16 mouse cellular contexts compared by ENCODE assay signal in genomic region chr12:112632084-112632777, GRCm38 (mm10). TPM values are rescaled to one million over a fixed set of nuclear protein-coding genes. Genes with fewer than 3 reads are reported as not detected.
DNase-seq lines count a peak whose midpoint lies in the region; ATAC-seq lines count a peak whose summit lies in the region.
"Had no signal": no experiment of that assay in that cellular context is flagged by ENCODE, and none has a peak within 500 bp of the region (broad histone marks: within the 10 kb centered on the region; RNA-seq: fewer than 3 reads in every experiment).

No protein-coding gene starts in this region.

- H3K36me3 ChIP-seq in intestine, embryonic 14.5 days (ENCODE audit: control insufficient read depth, insufficient read depth, low read length) = no peaks in the 10 kb centered on the region
- H3K36me3 ChIP-seq in intestine, embryonic 15.5 days = no peaks in the 10 kb centered on the region
- peaks cover 20% of the 10 kb centered on the region for H3K36me3 ChIP-seq in megakaryocyte, embryonic 14.5 days (replicated peaks; ENCODE audit: low read length)
- no peaks in the 10 kb centered on the region for H3K36me3 ChIP-seq in liver, embryonic 13.5 days
- H3K36me3 ChIP-seq: midbrain, embryonic 12.5 days had no signal

- no peak overlapping the region for H3K4me2 ChIP-seq in intestine, embryonic 14.5 days (ENCODE audit: low read length)
- H3K4me2 ChIP-seq in intestine, embryonic 15.5 days (replicated peaks) = no peak overlapping the region
- H3K4me2 ChIP-seq in liver, embryonic 13.5 days = peak overlapping the region; percentile 10; the same call in 1 of the 2 replicates
- H3K4me2 ChIP-seq: heart, embryonic 13.5 days; midbrain, embryonic 12.5 days had no signal

- ATAC-seq in intestine, embryonic 14.5 days (replicated peaks; ENCODE audit: low FRiP score, low TSS enrichment, low read depth) = no peak
- no peak for ATAC-seq in intestine, embryonic 15.5 days
- no peak for ATAC-seq in megakaryocyte, adult 5-6 weeks (ENCODE audit: poor library complexity, severe bottlenecking)
- no peak; the same call in 1 of the 2 replicates for ATAC-seq in liver, embryonic 13.5 days (ENCODE audit: low read depth)
- 0 out of 2 replicates have a peak, but pooled peaks have one; percentile 7 for ATAC-seq in monocyte, adult 5-6 weeks (replicated peaks; ENCODE audit: insufficient number of reproducible peaks, low FRiP score, low TSS enrichment, poor library complexity, severe bottlenecking)

- H3K4me1 ChIP-seq in intestine, embryonic 14.5 days (replicated peaks; ENCODE audit: control insufficient read depth, insufficient read depth, low read length) = peaks cover 23% of the 10 kb centered on the region
- peaks cover 21% of the 10 kb centered on the region for H3K4me1 ChIP-seq in intestine, embryonic 15.5 days (replicated peaks)
- peaks cover 65% of the 10 kb centered on the region for H3K4me1 ChIP-seq in megakaryocyte, embryonic 14.5 days
- H3K4me1 ChIP-seq in liver, embryonic 13.5 days (replicated peaks) = peaks cover 61% of the 10 kb centered on the region

- no peak overlapping the region for H3K9ac ChIP-seq in intestine, embryonic 14.5 days (ENCODE audit: low read length)
- no peak overlapping the region for H3K9ac ChIP-seq in intestine, embryonic 15.5 days
- no peak overlapping the region for H3K9ac ChIP-seq in liver, embryonic 13.5 days
- H3K9ac ChIP-seq: heart, embryonic 13.5 days; midbrain, embryonic 12.5 days had no signal

- WGBS in intestine, embryonic 14.5 days = 57% methylated on average over 11 of the region's 11 CpGs
- WGBS in intestine, embryonic 15.5 days = 54% methylated on average over 11 of the region's 11 CpGs
- WGBS in liver, embryonic 13.5 days (ENCODE audit: insufficient replicate concordance) = 56% methylated on average over 11 of the region's 11 CpGs

- H3K4me3 ChIP-seq in intestine, embryonic 14.5 days (ENCODE audit: low read depth, low read length) = no peak overlapping the region
- no peak overlapping the region for H3K4me3 ChIP-seq in intestine, embryonic 15.5 days (replicated peaks)
- peak overlapping the region; percentile 65 for H3K4me3 ChIP-seq in megakaryocyte, embryonic 14.5 days (replicated peaks)
- H3K4me3 ChIP-seq in liver, embryonic 13.5 days (replicated peaks) = no peak overlapping the region
- H3K4me3 ChIP-seq: heart, embryonic 13.5 days; midbrain, embryonic 12.5 days had no signal

- intact Hi-C loops in left cerebral cortex, postnatal 36 days (cut with DNase I) = no loop called here

- no peaks in the 10 kb centered on the region for H3K27me3 ChIP-seq in intestine, embryonic 14.5 days (replicated peaks; ENCODE audit: control insufficient read depth, insufficient read depth, low read length)
- no peaks in the 10 kb centered on the region for H3K27me3 ChIP-seq in intestine, embryonic 15.5 days (replicated peaks)
- H3K27me3 ChIP-seq in megakaryocyte, embryonic 14.5 days (replicated peaks) = peaks cover 39% of the 10 kb centered on the region
- H3K27me3 ChIP-seq in liver, embryonic 13.5 days = no peaks in the 10 kb centered on the region
- H3K27me3 ChIP-seq: heart, embryonic 13.5 days; midbrain, embryonic 12.5 days had no signal

- peak overlapping the region; percentile 77; the same call in 1 of the 2 replicates for H3K27ac ChIP-seq in intestine, embryonic 14.5 days (ENCODE audit: low read depth)
- no peak overlapping the region for H3K27ac ChIP-seq in intestine, embryonic 15.5 days
- peak overlapping the region; percentile 20; the same call in 1 of the 2 replicates for H3K27ac ChIP-seq in liver, embryonic 13.5 days
- H3K27ac ChIP-seq: heart, embryonic 13.5 days; midbrain, embryonic 12.5 days had no signal

- DNase-seq in intestine, embryonic 14.5 days (ENCODE audit: low spot score) = no peak
- no peak for DNase-seq in liver, embryonic 13.5 days
- DNase-seq in left cerebral cortex, postnatal 36 days (ENCODE audit: low spot score in 2 of 2) = no peak
- DNase-seq in thymus, postnatal 0 days (ENCODE audit: low spot score) = no peak
- DNase-seq: adrenal gland, postnatal 10 days; cerebellum, postnatal 14 days; gastrocnemius, postnatal 14 days; heart, postnatal 36 days; kidney, postnatal 14 days; right cerebral cortex, postnatal 14 days had no signal

- no peaks in the 10 kb centered on the region for H3K9me3 ChIP-seq in intestine, embryonic 14.5 days (ENCODE audit: control insufficient read depth, low read length)
- no peaks in the 10 kb centered on the region for H3K9me3 ChIP-seq in intestine, embryonic 15.5 days
- H3K9me3 ChIP-seq in megakaryocyte, embryonic 14.5 days = no peaks in the 10 kb centered on the region
- no peaks in the 10 kb centered on the region for H3K9me3 ChIP-seq in liver, embryonic 13.5 days (replicated peaks)
- H3K9me3 ChIP-seq: heart, embryonic 13.5 days; midbrain, embryonic 12.5 days had no signal

RNA-seq across cellular contexts. Expression of gene Siva1, which starts 12.2 kb away (rescaled TPM):
- polyA plus RNA-seq in intestine, embryonic 14.5 days (2014; fragmentation: Nextera tagmentation; extraction: Ambion mirVana) = 315 and 324 TPM in 2 replicates
- polyA plus RNA-seq in intestine, embryonic 15.5 days (2015; fragmentation: Nextera tagmentation; extraction: Ambion mirVana) = 183 and 225 TPM in 2 replicates
- polyA plus RNA-seq in megakaryocyte, embryonic 14.5 days (2012; ENCODE audit: insufficient read depth, low replicate concordance) = 33.7 and 63.6 TPM in 2 replicates
- 116 and 130 TPM in 2 replicates for total RNA-seq in megakaryocyte, adult 5-6 weeks (2015)
- total RNA-seq in megakaryocyte, adult 5-6 weeks (2017) = 122 and 162 TPM in 2 replicates
- 120 and 148 TPM in 2 replicates for polyA plus RNA-seq in liver, embryonic 13.5 days (2015; fragmentation: Nextera tagmentation; extraction: Ambion mirVana)
- 73.4 to 154 TPM (median 84.8 TPM) in 3 replicates for total RNA-seq in monocyte, adult 5-6 weeks (2017)
- 10 to 100 TPM; 17.8 to 23.0 TPM for total RNA-seq in left cerebral cortex, postnatal 36 days (2021)
- polyA plus RNA-seq in thymus, postnatal 0 days (2015; fragmentation: Nextera tagmentation; extraction: Ambion mirVana) = 174 and 203 TPM in 2 replicates

RNA-seq across cellular contexts. Expression of gene Adssl1, which starts 12.4 kb away (rescaled TPM):
- polyA plus RNA-seq in intestine, embryonic 14.5 days (2014; fragmentation: Nextera tagmentation; extraction: Ambion mirVana) = 1.8 and 2.0 TPM in 2 replicates
- polyA plus RNA-seq in intestine, embryonic 15.5 days (2015; fragmentation: Nextera tagmentation; extraction: Ambion mirVana) = 2.1 and 2.8 TPM in 2 replicates
- 10.1 and 38.2 TPM in 2 replicates for polyA plus RNA-seq in megakaryocyte, embryonic 14.5 days (2012; ENCODE audit: insufficient read depth, low replicate concordance)
- total RNA-seq in megakaryocyte, adult 5-6 weeks (2015) = 73.5 and 82.1 TPM in 2 replicates
- total RNA-seq in megakaryocyte, adult 5-6 weeks (2017) = 72.3 and 74.9 TPM in 2 replicates
- 6.7 and 7.5 TPM in 2 replicates for polyA plus RNA-seq in liver, embryonic 13.5 days (2015; fragmentation: Nextera tagmentation; extraction: Ambion mirVana)
- 81.5 to 125 TPM (median 102 TPM) in 3 replicates for total RNA-seq in monocyte, adult 5-6 weeks (2017)
- 10 to 100 TPM; 14.3 to 25.8 TPM for total RNA-seq in left cerebral cortex, postnatal 36 days (2021)
- 10.1 and 10.6 TPM in 2 replicates for polyA plus RNA-seq in thymus, postnatal 0 days (2015; fragmentation: Nextera tagmentation; extraction: Ambion mirVana)

RNA-seq across cellular contexts. Expression of gene Akt1, which starts 42.5 kb away (rescaled TPM):
- 56.2 and 58.8 TPM in 2 replicates for polyA plus RNA-seq in intestine, embryonic 14.5 days (2014; fragmentation: Nextera tagmentation; extraction: Ambion mirVana)
- polyA plus RNA-seq in intestine, embryonic 15.5 days (2015; fragmentation: Nextera tagmentation; extraction: Ambion mirVana) = 128 and 141 TPM in 2 replicates
- 237 and 415 TPM in 2 replicates for polyA plus RNA-seq in megakaryocyte, embryonic 14.5 days (2012; ENCODE audit: insufficient read depth, low replicate concordance)
- 112 and 121 TPM in 2 replicates for total RNA-seq in megakaryocyte, adult 5-6 weeks (2015)
- 112 and 118 TPM in 2 replicates for total RNA-seq in megakaryocyte, adult 5-6 weeks (2017)
- polyA plus RNA-seq in liver, embryonic 13.5 days (2015; fragmentation: Nextera tagmentation; extraction: Ambion mirVana) = 13.8 and 17.9 TPM in 2 replicates
- total RNA-seq in monocyte, adult 5-6 weeks (2017) = 151 to 190 TPM (median 176 TPM) in 3 replicates
- 100 to 1,000 TPM; 143 to 162 TPM for total RNA-seq in left cerebral cortex, postnatal 36 days (2021)
- polyA plus RNA-seq in thymus, postnatal 0 days (2015; fragmentation: Nextera tagmentation; extraction: Ambion mirVana) = 60.8 and 80.4 TPM in 2 replicates

RNA-seq across cellular contexts. Expression of gene Inf2, which starts 43.6 kb away (rescaled TPM):
- 4.3 and 4.6 TPM in 2 replicates for polyA plus RNA-seq in intestine, embryonic 14.5 days (2014; fragmentation: Nextera tagmentation; extraction: Ambion mirVana)
- polyA plus RNA-seq in intestine, embryonic 15.5 days (2015; fragmentation: Nextera tagmentation; extraction: Ambion mirVana) = 2.5 and 2.8 TPM in 2 replicates
- 569 and 1,129 TPM in 2 replicates for polyA plus RNA-seq in megakaryocyte, embryonic 14.5 days (2012; ENCODE audit: insufficient read depth, low replicate concordance)
- total RNA-seq in megakaryocyte, adult 5-6 weeks (2015) = 28.0 and 34.3 TPM in 2 replicates
- total RNA-seq in megakaryocyte, adult 5-6 weeks (2017) = 9.9 and 13.3 TPM in 2 replicates
- 1.4 and 2.1 TPM in 2 replicates for polyA plus RNA-seq in liver, embryonic 13.5 days (2015; fragmentation: Nextera tagmentation; extraction: Ambion mirVana)
- 2.1 to 13.1 TPM (median 5.6 TPM) in 3 replicates for total RNA-seq in monocyte, adult 5-6 weeks (2017)
- 100 to 1,000 TPM; 128 to 143 TPM for total RNA-seq in left cerebral cortex, postnatal 36 days (2021)
- 2.2 and 3.1 TPM in 2 replicates for polyA plus RNA-seq in thymus, postnatal 0 days (2015; fragmentation: Nextera tagmentation; extraction: Ambion mirVana)

RNA-seq across cellular contexts. Expression of gene Zbtb42, which starts 46.4 kb away (rescaled TPM):
- 9.4 and 9.8 TPM in 2 replicates for polyA plus RNA-seq in intestine, embryonic 14.5 days (2014; fragmentation: Nextera tagmentation; extraction: Ambion mirVana)
- polyA plus RNA-seq in intestine, embryonic 15.5 days (2015; fragmentation: Nextera tagmentation; extraction: Ambion mirVana) = 7.5 and 10.3 TPM in 2 replicates
- 0.52 and 0.72 TPM in 2 replicates for polyA plus RNA-seq in megakaryocyte, embryonic 14.5 days (2012; ENCODE audit: insufficient read depth, low replicate concordance)
- total RNA-seq in megakaryocyte, adult 5-6 weeks (2015) = 6.4 and 9.0 TPM in 2 replicates
- total RNA-seq in megakaryocyte, adult 5-6 weeks (2017) = 3.9 and 4.7 TPM in 2 replicates
- 0.40 and 0.71 TPM in 2 replicates for polyA plus RNA-seq in liver, embryonic 13.5 days (2015; fragmentation: Nextera tagmentation; extraction: Ambion mirVana)
- 4.3 to 8.3 TPM (median 5.6 TPM) in 3 replicates for total RNA-seq in monocyte, adult 5-6 weeks (2017)
- under 1 TPM; 0.70 to 0.81 TPM for total RNA-seq in left cerebral cortex, postnatal 36 days (2021)
- 2.6 and 2.8 TPM in 2 replicates for polyA plus RNA-seq in thymus, postnatal 0 days (2015; fragmentation: Nextera tagmentation; extraction: Ambion mirVana)
